Mouse (Mus musculus) brain, embryonic 14.5 days (tissue): ENCODE measurements around the gene Prkag3. TPM values are rescaled to one million over a fixed set of nuclear protein-coding genes. Genes with fewer than 3 reads are reported as not detected.

Experiments used
- DNase-seq: peaks from one replicate; pipeline ENCODE4 v3.0.0-alpha.2; 2011; ENCODE audit warnings: low read depth
- CTCF ChIP-seq: fragments of 200-500 bp; IDR thresholded peaks from 2 replicates; pipeline ENCODE4 v1.5.1; 2012; ENCODE audit warnings: inconsistent platforms, mild to moderate bottlenecking, moderate library complexity, borderline replicate concordance; ENCODE audit not compliant: insufficient read depth, insufficient read length; ENCODE audit errors: extremely low read depth
- POLR2A ChIP-seq: fragments of 200-500 bp; IDR thresholded peaks from 2 replicates; pipeline ENCODE4 v1.6.1; 2012; ENCODE audit warnings: mild to moderate bottlenecking, inconsistent platforms, borderline replicate concordance; ENCODE audit not compliant: poor library complexity, insufficient read depth, insufficient read length, severe bottlenecking; ENCODE audit errors: extremely low read depth
- polyA plus RNA-seq: library from polyadenylated mRNA; depleted of rRNA; stranded (reverse); fragments of >200 nt; gene quantifications from 2 replicates; pipeline ENCODE4 v1.2.3, GENCODE M21; 2012

Gene Prkag3
- polyA plus RNA-seq, 1 experiment, result 0.10 TPM

DNA sequence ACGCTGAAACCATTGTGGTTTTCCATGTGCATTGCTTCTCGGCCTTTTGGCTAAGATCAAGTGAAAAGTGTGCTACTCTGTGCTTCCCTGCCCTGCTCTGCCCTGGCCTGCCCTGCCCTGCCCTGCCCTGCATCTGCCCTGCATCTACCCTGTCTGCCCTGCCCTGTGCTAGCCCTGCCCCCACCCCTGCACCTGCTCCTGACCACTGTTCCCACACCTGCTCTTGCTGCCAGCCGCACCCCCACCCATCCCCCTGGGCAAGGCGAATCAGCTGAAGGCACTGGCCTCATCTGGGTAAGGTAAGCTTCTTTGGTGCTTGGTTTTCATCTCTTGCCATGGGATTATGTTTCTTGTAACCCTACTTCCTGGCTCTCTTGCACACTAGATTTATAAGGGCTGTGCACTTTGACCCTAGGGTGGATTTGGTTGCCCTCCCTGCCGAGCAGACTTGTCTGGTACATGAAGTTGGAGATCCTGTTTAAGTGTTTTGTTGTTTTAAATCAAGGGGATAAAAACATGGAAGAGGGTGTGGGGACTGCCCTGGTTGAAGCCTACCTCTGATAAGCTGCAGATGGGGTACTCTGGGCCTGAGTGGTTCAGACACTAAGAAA lies 5.3 kb upstream of the Prkag3 start:
- no peak for TF ChIP-seq POLR2A
- TF ChIP-seq CTCF, result no peak
- DNase-seq, result no peak

DNA sequence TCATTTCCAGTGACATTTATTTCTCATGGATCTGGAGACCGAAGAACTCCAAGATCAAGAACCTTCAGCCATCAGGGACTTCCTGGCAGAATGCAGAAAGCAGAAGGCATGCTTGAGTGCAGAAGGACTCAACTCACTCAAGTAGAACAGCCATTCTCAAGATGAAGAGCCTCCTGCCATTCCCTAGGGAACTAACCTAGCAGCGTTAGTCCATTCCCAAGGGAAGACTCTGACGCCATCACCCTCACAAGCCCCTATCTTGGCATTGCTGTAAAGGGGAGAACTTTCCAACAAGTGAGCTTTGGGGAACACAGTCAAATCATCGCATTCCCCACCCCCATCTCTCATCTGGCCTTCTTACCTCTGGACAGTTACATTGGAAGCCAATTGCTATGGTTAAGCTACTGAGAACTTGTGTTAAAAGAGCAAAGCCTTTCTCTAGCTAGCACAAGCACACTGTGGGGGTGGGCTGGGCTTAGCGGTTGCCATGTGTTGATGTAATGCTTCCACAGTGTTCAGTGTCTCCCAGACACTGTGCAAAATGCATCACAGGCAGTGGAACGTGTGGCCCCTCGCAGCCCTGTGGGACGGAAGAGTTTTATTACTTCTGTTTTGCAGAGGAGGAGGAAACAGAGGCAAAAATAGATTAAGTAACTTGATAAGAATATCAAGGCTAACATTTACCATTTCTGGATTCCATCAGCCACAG lies 4.4 kb upstream of the Prkag3 start:
- TF ChIP-seq CTCF (no peak), POLR2A (no peak)
- no peak for DNase-seq

- no peak for DNase-seq
- TF ChIP-seq POLR2A (no peak), CTCF (no peak)
Observed at GRCm38 (mm10) chr1:74752833-74753232, 3.8 kb upstream of the Prkag3 start.

DNA sequence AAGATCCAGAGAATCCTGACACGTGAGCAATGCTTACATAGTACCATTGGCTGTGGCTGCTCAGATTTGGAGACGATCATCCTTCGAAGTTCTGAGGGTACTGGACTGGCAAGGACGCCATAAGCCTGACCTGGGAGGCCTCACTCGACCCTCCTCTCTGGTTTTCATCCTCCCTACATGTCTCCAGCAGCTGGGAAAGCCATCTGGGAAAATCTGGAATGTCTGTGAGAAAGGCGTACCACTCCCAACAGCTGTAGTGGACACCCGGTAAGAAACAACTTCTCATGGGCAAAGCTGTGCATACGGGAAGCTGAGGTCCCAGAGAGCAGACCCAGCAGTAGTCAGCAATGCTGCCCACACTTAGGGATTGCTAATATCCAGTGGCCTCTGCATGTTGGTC lies 3.1 kb upstream of the Prkag3 start:
- TF ChIP-seq POLR2A (no peak), CTCF (no peak)
- no peak for DNase-seq

GRCm38 (mm10) chr1:74750683-74751082 lies 1.7 kb upstream of the Prkag3 start:
- DNase-seq, result peak; percentile 66
- TF ChIP-seq CTCF (no peak), POLR2A (no peak)

GRCm38 (mm10) chr1:74749301-74749700 lies 280 bp upstream of the Prkag3 start:
- TF ChIP-seq POLR2A, result no peak
- TF ChIP-seq CTCF, result no peak
- no peak for DNase-seq

DNA sequence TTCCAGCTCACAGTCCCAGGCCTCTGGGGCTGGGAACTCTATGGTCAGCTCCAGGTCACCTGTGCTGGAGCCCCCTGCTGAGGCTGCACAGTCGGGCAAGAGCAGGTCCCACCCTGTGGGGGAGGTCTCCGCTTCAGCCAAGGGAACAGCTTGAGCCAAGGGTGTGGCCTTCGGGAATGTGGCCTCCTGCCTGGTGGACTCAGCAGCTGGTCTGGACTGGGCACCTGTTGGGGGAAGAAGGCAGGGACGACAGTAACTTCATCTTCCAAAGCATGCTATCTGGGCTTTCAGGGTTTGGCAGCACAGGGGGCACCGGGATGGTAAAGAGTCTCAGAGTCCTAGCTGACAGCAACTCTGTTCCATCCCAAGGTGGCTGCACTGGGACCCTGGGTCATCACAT lies 1.7 kb downstream of the Prkag3 start:
- DNase-seq, result no peak
- TF ChIP-seq CTCF, result no peak
- no peak for TF ChIP-seq POLR2A

- no peak for TF ChIP-seq POLR2A
- TF ChIP-seq CTCF, result no peak
- no peak for DNase-seq
Observed at GRCm38 (mm10) chr1:74740846-74741245, 8.2 kb downstream of the Prkag3 start.

GRCm38 (mm10) chr1:74737500-74737899 lies 11.5 kb downstream of the Prkag3 start:
- DNase-seq, result no peak
- TF ChIP-seq POLR2A, result no peak
- TF ChIP-seq CTCF, result no peak

- no peak for TF ChIP-seq CTCF
- no peak for DNase-seq
Observed at GRCm38 (mm10) chr1:74736977-74737376, 12.0 kb downstream of the Prkag3 start.

- TF ChIP-seq POLR2A, result no peak
- TF ChIP-seq CTCF, result no peak
- no peak for DNase-seq
Observed at GRCm38 (mm10) chr1:74728446-74728845, 20.6 kb downstream of the Prkag3 start.

GRCm38 (mm10) chr1:74726674-74727073 lies 22.3 kb downstream of the Prkag3 start:
- TF ChIP-seq POLR2A (no peak), CTCF (no peak)
- DNase-seq, result no peak
